Mouse (Mus musculus) heart, embryonic 14.5 days (tissue): ENCODE results near the gene Dnajc6. TPM values are rescaled to one million over a fixed set of nuclear protein-coding genes. Genes with fewer than 3 reads are reported as not detected.
A peak's percentile ranks its signal among the peaks of the same experiment; 100 is the strongest.

Source experiments
- ATAC-seq: fragments of 200-750 bp; cut with Nextera tagmentation; 2 replicates; pipeline ENCODE4 v1.8.0; 2017; ENCODE audit warnings: low read depth, moderate TSS enrichment; ENCODE audit not compliant: insufficient number of reproducible peaks, insufficient read depth, low FRiP score
- H3K27ac ChIP-seq, 2 experiments: fragments of 200-500 bp in 1 of 2; fragments of 300-500 bp in 1 of 2; sonication (generic) in 1 of 2; replicated peaks in 1 of 2; 2 replicates each; pipeline ENCODE4 v1.5.1; 2012 to 2014; ENCODE audit warnings: low read depth in 2 of 2, low read length in 2 of 2, control low read depth in 1 of 2, mild to moderate bottlenecking in 1 of 2, mixed read lengths in 1 of 2; ENCODE audit not compliant: control insufficient read depth in 1 of 2, insufficient read depth in 1 of 2
- H3K27me3 ChIP-seq: fragments of 300-500 bp; sonication (generic); 2 replicates; pipeline ENCODE4 v1.6.1; 2014; ENCODE audit warnings: mild to moderate bottlenecking, low read length, control low read depth; ENCODE audit not compliant: control insufficient read depth, insufficient read depth
- H3K36me3 ChIP-seq: fragments of 300-500 bp; sonication (generic); 2 replicates; pipeline ENCODE4 v1.6.1; 2014; ENCODE audit warnings: mild to moderate bottlenecking, control low read depth, low read length, mixed read lengths; ENCODE audit not compliant: control insufficient read depth, insufficient read depth
- H3K4me1 ChIP-seq, 2 experiments: fragments of 200-500 bp in 1 of 2; fragments of 300-500 bp in 1 of 2; sonication (generic) in 1 of 2; 2 replicates each; pipeline ENCODE4 v1.6.1; 2012 to 2014; ENCODE audit warnings: low read length in 2 of 2, control low read depth in 1 of 2, mixed read lengths in 1 of 2; ENCODE audit not compliant: control insufficient read depth in 2 of 2, insufficient read depth in 2 of 2
- H3K4me2 ChIP-seq: fragments of 300-500 bp; sonication (generic); 2 replicates; pipeline ENCODE4 v1.6.1; 2014; ENCODE audit warnings: mild to moderate bottlenecking, low read length
- H3K4me3 ChIP-seq, 2 experiments: fragments of 200-500 bp in 1 of 2; fragments of 300-500 bp in 1 of 2; sonication (generic) in 1 of 2; 2 replicates each; pipeline ENCODE4 v1.5.1; 2012 to 2014; ENCODE audit warnings: low read length in 2 of 2, mild to moderate bottlenecking in 2 of 2, control low read depth in 1 of 2, low read depth in 1 of 2, moderate library complexity in 1 of 2; ENCODE audit not compliant: control insufficient read depth in 1 of 2, insufficient read depth in 1 of 2
- H3K9ac ChIP-seq: fragments of 300-500 bp; sonication (generic); 2 replicates; pipeline ENCODE4 v1.6.1; 2014; ENCODE audit warnings: mild to moderate bottlenecking, low read length
- H3K9me3 ChIP-seq: fragments of 300-500 bp; sonication (generic); 2 replicates; pipeline ENCODE4 v1.6.1; 2016; ENCODE audit warnings: low read length, control low read depth; ENCODE audit not compliant: control insufficient read depth
- WGBS: fragments of 180-500 bp; shearing (Covaris S2); extraction: QIAGEN DNeasy Blood & Tissue Kit; methylation state at CpG from one replicate; pipeline ENCODE4 v1.1.7; 2014; 5-methylcytosine and 5-hydroxymethylcytosine counted together
- polyA plus RNA-seq: library from polyadenylated mRNA; unstranded; fragments of >200 nt; fragmentation: Nextera tagmentation; extraction: Ambion mirVana; gene quantifications from 2 replicates; pipeline ENCODE4 v1.2.1, GENCODE M21; 2014

Dnajc6 gene
- polyA plus RNA-seq, 1 experiment from 2014 or later = 0.70 TPM

GRCm38 (mm10) chr4:101506372-101506771 is 9.9 kb downstream of the Dnajc6 start:
- no peak overlapping the region for H3K9ac ChIP-seq
- no peak overlapping the region for H3K4me3 ChIP-seq
- peaks cover 11% of the 10 kb centered on the region for H3K27me3 ChIP-seq
- H3K4me2 ChIP-seq = no peak overlapping the region
- no peak for ATAC-seq
- H3K27ac ChIP-seq = no peak overlapping the region
- no peaks in the 10 kb centered on the region for H3K36me3 ChIP-seq
- H3K9me3 ChIP-seq = no peaks in the 10 kb centered on the region
- peaks cover 3 to 7% of the 10 kb centered on the region in 2 experiments; a peak in 3 of 4 replicates for H3K4me1 ChIP-seq

GRCm38 (mm10) chr4:101507571-101508422 is 11.3 kb downstream of the Dnajc6 start:
- no peak for ATAC-seq
- H3K9ac ChIP-seq = peak overlapping the region; percentile 54

GRCm38 (mm10) chr4:101508431-101508830 is 12.0 kb downstream of the Dnajc6 start:
- WGBS = 2% methylated on average over 10 of the region's 10 CpGs
- Histone ChIP-seq H3K9ac (peak overlapping the region; percentile 58; the same call in 1 of the 2 replicates), H3K4me2 (peak overlapping the region; percentile 87), H3K27ac (no peak overlapping the region), H3K4me3 (peak overlapping the region; percentile 30 to 47), H3K27me3 (peaks cover 11% of the 10 kb centered on the region), H3K4me1 (peaks cover 3 to 7% of the 10 kb centered on the region in 2 experiments; a peak in 3 of 4 replicates), H3K36me3 (no peaks in the 10 kb centered on the region), H3K9me3 (no peaks in the 10 kb centered on the region)
- no peak for ATAC-seq

More at GRCm38 (mm10) chr4:101507571-101508422, 11.3 kb downstream of the Dnajc6 start:
- H3K27ac ChIP-seq = no peak overlapping the region
- H3K27me3 ChIP-seq = peaks cover 11% of the 10 kb centered on the region
- no peaks in the 10 kb centered on the region for H3K36me3 ChIP-seq
- H3K4me2 ChIP-seq = peak overlapping the region; percentile 87
- no peaks in the 10 kb centered on the region for H3K9me3 ChIP-seq
- peaks cover 3 to 7% of the 10 kb centered on the region in 2 experiments; a peak in 3 of 4 replicates for H3K4me1 ChIP-seq
- 10% methylated on average over 24 of the region's 24 CpGs for WGBS
- peak overlapping the region; percentile 45 to 47 for H3K4me3 ChIP-seq

- no peaks in the 10 kb centered on the region for H3K9me3 ChIP-seq
- no peak overlapping the region for H3K27ac ChIP-seq
- peaks cover 11% of the 10 kb centered on the region for H3K27me3 ChIP-seq
- peak overlapping the region; percentile 87 for H3K4me2 ChIP-seq
- peaks cover 3 to 7% of the 10 kb centered on the region in 2 experiments; a peak in 3 of 4 replicates for H3K4me1 ChIP-seq
- no peak for ATAC-seq
- peak overlapping the region; percentile 58; the same call in 1 of the 2 replicates for H3K9ac ChIP-seq
- peak overlapping the region; percentile 30 to 47 for H3K4me3 ChIP-seq
- 10% methylated on average over 30 of the region's 30 CpGs for WGBS
- H3K36me3 ChIP-seq = no peaks in the 10 kb centered on the region
These were observed 12.6 kb downstream of the Dnajc6 start for GRCm38 (mm10) chr4:101508851-101509577.

GRCm38 (mm10) chr4:101510111-101510903 is 13.9 kb downstream of the Dnajc6 start:
- Histone ChIP-seq H3K27me3 (peaks cover 11% of the 10 kb centered on the region), H3K4me2 (no peak overlapping the region), H3K9me3 (no peaks in the 10 kb centered on the region), H3K36me3 (no peaks in the 10 kb centered on the region), H3K4me1 (peaks cover 3 to 7% of the 10 kb centered on the region in 2 experiments; a peak in 3 of 4 replicates), H3K9ac (no peak overlapping the region), H3K27ac (no peak overlapping the region), H3K4me3 (no peak overlapping the region)
- 85% methylated on average over 8 of the region's 8 CpGs for WGBS
- ATAC-seq = no peak

GRCm38 (mm10) chr4:101510904-101511210 is 14.4 kb downstream of the Dnajc6 start:
- H3K4me2 ChIP-seq = no peak overlapping the region
- WGBS = 88% methylated on average over 5 of the region's 5 CpGs
- ATAC-seq = no peak
- H3K36me3 ChIP-seq = no peaks in the 10 kb centered on the region
- no peak overlapping the region for H3K27ac ChIP-seq
- no peak overlapping the region for H3K4me3 ChIP-seq
- H3K4me1 ChIP-seq = peaks cover 3 to 7% of the 10 kb centered on the region in 2 experiments; a peak in 3 of 4 replicates
- peaks cover 11% of the 10 kb centered on the region for H3K27me3 ChIP-seq
- no peak overlapping the region for H3K9ac ChIP-seq
- no peaks in the 10 kb centered on the region for H3K9me3 ChIP-seq
